Mouse (Mus musculus): ENCODE measurements around the gene Drd4. TPM values are rescaled to one million over a fixed set of nuclear protein-coding genes. Genes with fewer than 3 reads are reported as not detected.

Gene Drd4
- polyA plus RNA-seq, 2 experiments, result not detected

DNA sequence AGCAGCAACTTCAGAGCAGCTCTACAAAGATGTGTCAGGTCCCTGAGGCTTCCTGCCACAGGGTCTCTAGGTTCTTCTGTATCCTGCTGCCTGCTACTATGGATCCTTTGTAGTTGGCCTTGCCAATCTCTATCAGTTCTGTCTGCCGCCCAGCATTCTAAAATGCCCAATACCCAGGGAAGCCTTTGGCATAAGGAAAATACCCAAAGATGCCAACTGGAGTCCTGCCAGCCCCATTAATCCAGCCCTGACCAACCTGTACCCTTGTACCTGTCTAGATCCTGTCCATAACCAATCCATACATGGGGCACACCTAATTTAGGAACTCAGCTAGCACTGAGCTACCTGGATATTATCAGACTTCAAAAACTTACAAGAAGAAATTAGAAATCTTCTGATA, 32.9 kb downstream of the Drd4 start:
- H3K9me3 ChIP-seq (ENCODE audit: control insufficient read depth, low read length), result no peaks in the 10 kb centered on the region
- no peak overlapping the region for H3K4me3 ChIP-seq (ENCODE audit: insufficient read depth in 1 of 2, low read depth in 2 of 2, low read length in 2 of 2)
- peaks cover 19 to 23% of the 10 kb centered on the region in 2 experiments for H3K4me1 ChIP-seq (replicated peaks; ENCODE audit: control insufficient read depth in 2 of 2, insufficient read depth in 2 of 2, low read length in 1 of 2)
- no peaks in the 10 kb centered on the region for H3K27me3 ChIP-seq (ENCODE audit: control insufficient read depth, insufficient read depth, low read length)
- H3K4me2 ChIP-seq (ENCODE audit: low read depth), result no peak overlapping the region
- no peak for TF ChIP-seq EP300 (IDR thresholded peaks at IDR 0.05; ENCODE audit: low read depth)
- ATAC-seq (ENCODE audit: insufficient read depth) (no peak), DNase-seq (ENCODE audit: low read depth in 3 of 3, low spot score in 3 of 3) (no peak)
- H3K9ac ChIP-seq (replicated peaks), result no peak overlapping the region
- H3K36me3 ChIP-seq (replicated peaks; ENCODE audit: control insufficient read depth, insufficient read depth, low read depth), result peaks cover 36% of the 10 kb centered on the region
- WGBS (ENCODE audit: insufficient replicate concordance), result 76% methylated on average over 1 of the region's 1 CpGs
- H3K27ac ChIP-seq, result no peak overlapping the region

DNA sequence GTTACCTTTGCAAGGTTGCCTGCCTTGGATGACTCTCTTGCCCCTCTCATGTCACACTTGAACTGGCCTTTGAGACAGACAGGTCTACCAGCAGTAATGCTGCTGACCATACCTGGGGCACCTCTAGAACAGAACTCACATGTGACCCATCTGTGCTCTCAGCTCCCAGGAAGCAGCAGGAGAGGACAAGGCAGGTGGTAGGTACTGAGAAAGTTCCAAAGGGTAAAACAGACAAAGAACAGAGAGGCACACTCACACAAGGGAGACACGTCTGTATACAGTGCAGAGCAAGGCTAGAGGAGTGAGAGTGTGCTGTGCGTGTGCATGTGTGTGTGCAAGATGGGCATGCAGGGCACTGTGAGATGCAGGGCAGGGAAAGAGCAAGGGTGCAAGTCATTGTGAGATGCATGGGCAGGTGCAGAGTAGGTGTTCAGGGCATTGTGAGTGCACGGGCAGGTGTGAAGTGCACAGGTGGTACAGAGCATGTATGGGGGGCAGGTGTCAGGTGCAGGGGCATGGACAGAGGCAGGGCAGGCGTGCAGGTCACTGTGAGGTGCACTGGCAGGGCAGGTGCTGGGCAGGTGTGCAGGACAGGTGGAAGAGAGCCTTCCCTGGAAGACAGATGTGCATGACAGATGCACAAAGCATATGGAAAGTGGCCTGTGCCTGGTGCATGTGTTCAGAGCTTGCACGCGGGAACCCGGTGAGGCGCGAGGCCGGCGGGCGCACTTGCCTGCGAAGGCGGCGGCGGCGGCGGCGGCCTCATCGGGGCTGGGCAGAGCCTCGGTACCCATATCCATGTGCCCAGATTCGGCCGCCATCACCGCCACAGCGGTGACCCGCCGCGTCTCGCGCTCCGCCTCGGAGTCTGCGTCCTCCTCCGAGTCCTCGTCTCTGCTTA, 35.0 kb downstream of the Drd4 start:
- DNase-seq (ENCODE audit: low read depth in 3 of 3, low spot score in 3 of 3), result peak in 1 of 3 experiments; percentile 27

DNA sequence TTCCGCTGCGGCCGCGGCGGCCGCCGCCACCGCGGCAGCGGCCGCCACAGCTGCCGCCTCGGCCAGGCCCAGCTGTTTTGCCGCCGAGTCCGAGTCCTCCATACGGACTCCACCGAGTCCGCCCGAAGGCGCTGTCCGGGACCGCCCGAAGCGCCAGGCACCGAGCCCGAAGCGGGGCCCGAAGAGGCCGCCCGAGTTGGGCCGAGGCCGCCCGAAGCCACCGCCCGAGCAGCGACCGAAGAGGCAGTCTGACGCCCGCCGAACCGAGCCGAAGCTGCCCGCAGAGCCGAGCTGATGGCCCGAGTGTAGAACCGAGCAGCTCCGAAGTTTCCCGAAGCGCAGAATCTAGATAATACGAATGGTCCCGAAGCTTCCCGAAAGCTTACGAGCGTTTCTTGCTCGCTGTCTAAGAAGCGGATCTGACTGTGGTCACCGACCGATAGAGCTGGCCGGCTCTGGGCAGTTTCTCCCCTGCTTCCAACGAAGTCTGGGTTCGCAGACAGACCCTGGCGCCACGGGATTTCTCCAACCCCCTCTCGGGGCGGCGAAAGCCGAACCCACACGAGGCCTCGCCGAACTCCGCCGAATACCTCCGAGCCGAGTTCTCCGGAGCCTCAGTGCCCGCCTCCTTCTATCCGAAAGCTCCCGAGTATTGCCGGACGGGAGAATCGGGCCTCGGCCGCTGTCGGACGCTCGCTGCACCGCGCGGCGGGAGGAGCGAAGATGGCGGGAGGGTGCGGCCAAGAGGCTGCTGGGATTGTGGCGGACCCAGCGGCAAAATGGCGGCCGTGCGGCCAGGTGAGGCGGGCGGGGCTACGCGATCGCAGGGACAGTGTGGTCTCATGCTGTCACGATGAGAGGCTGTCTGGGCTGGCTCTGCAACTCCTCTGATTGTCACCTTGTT, 35.9 kb downstream of the Drd4 start, which contains the start of the genes Deaf1 and Tmem80:
TSS of gene Deaf1 (minus strand) at position 222 of the 904 bp plus-strand sequence.
TSS of gene Tmem80 (plus strand) at position 271 of the 904 bp plus-strand sequence.
- H3K27me3 ChIP-seq (ENCODE audit: control insufficient read depth, insufficient read depth, low read length), result no peaks in the 10 kb centered on the region
- peak within 1 kb of the TSS; percentile 82 for H3K4me2 ChIP-seq (ENCODE audit: low read depth)
- peak; percentile 91 for ATAC-seq (ENCODE audit: insufficient read depth)
- peak; percentile 94 to 95 (median 94) for DNase-seq (ENCODE audit: low read depth in 3 of 3, low spot score in 3 of 3)
- peak within 1 kb of the TSS; percentile 91 for H3K9ac ChIP-seq (replicated peaks)
- no peaks in the 10 kb centered on the region for H3K9me3 ChIP-seq (ENCODE audit: control insufficient read depth, low read length)
- H3K27ac ChIP-seq, result peak within 1 kb of the TSS; percentile 89
- H3K36me3 ChIP-seq (replicated peaks; ENCODE audit: control insufficient read depth, insufficient read depth, low read depth), result peaks cover 8% of the 10 kb centered on the region
- peaks cover 19 to 23% of the 10 kb centered on the region in 2 experiments for H3K4me1 ChIP-seq (replicated peaks; ENCODE audit: control insufficient read depth in 2 of 2, insufficient read depth in 2 of 2, low read length in 1 of 2)
- H3K4me3 ChIP-seq (ENCODE audit: insufficient read depth in 1 of 2, low read depth in 2 of 2, low read length in 2 of 2), result peak within 1 kb of the TSS; percentile 77 to 91
- TF ChIP-seq EP300 (IDR thresholded peaks at IDR 0.05; ENCODE audit: low read depth), result no peak
- TF ChIP-seq CTCF (IDR thresholded peaks at IDR 0.05; ENCODE audit: low read depth), result no peak
- under 1% methylated on average over 105 of the region's 105 CpGs for WGBS (ENCODE audit: insufficient replicate concordance)

More for the DNA sequence above, 35.0 kb downstream of the Drd4 start:
- Histone ChIP-seq H3K4me1 (replicated peaks; ENCODE audit: control insufficient read depth in 2 of 2, insufficient read depth in 2 of 2, low read length in 1 of 2) (peaks cover 19 to 23% of the 10 kb centered on the region in 2 experiments), H3K36me3 (replicated peaks; ENCODE audit: control insufficient read depth, insufficient read depth, low read depth) (peaks cover 16% of the 10 kb centered on the region), H3K27ac (peak overlapping the region; percentile 89), H3K27me3 (ENCODE audit: control insufficient read depth, insufficient read depth, low read length) (no peaks in the 10 kb centered on the region), H3K9me3 (ENCODE audit: control insufficient read depth, low read length) (no peaks in the 10 kb centered on the region), H3K4me3 (ENCODE audit: insufficient read depth in 1 of 2, low read depth in 2 of 2, low read length in 2 of 2) (peak overlapping the region; percentile 77 to 91), H3K9ac (replicated peaks) (peak overlapping the region; percentile 91), H3K4me2 (ENCODE audit: low read depth) (peak overlapping the region; percentile 82)
- no peak for TF ChIP-seq EP300 (IDR thresholded peaks at IDR 0.05; ENCODE audit: low read depth)
- peak; percentile 8; the same call in 1 of the 2 replicates for TF ChIP-seq CTCF (IDR thresholded peaks at IDR 0.05; ENCODE audit: low read depth)
- 6% methylated on average over 35 of the region's 35 CpGs for WGBS (ENCODE audit: insufficient replicate concordance)
- peak; percentile 17 for ATAC-seq (ENCODE audit: insufficient read depth)

- Histone ChIP-seq H3K36me3 (replicated peaks; ENCODE audit: control insufficient read depth, insufficient read depth, low read depth) (peaks cover 4% of the 10 kb centered on the region), H3K4me2 (ENCODE audit: low read depth) (peak overlapping the region; percentile 82), H3K27me3 (ENCODE audit: control insufficient read depth, insufficient read depth, low read length) (no peaks in the 10 kb centered on the region), H3K4me3 (ENCODE audit: insufficient read depth in 1 of 2, low read depth in 2 of 2, low read length in 2 of 2) (peak overlapping the region; percentile 77 to 91), H3K9ac (replicated peaks) (peak overlapping the region; percentile 91), H3K4me1 (replicated peaks; ENCODE audit: control insufficient read depth in 2 of 2, insufficient read depth in 2 of 2, low read length in 1 of 2) (peaks cover 19 to 23% of the 10 kb centered on the region in 2 experiments), H3K27ac (peak overlapping the region; percentile 89), H3K9me3 (ENCODE audit: control insufficient read depth, low read length) (no peaks in the 10 kb centered on the region)
- peak; percentile 3; the same call in 1 of the 2 replicates for ATAC-seq (ENCODE audit: insufficient read depth)
- no peak for TF ChIP-seq CTCF (IDR thresholded peaks at IDR 0.05; ENCODE audit: low read depth)
- no peak for TF ChIP-seq EP300 (IDR thresholded peaks at IDR 0.05; ENCODE audit: low read depth)
- DNase-seq (ENCODE audit: low read depth in 3 of 3, low spot score in 3 of 3), result peak in 1 of 3 experiments; percentile 10
- 17% methylated on average over 24 of the region's 24 CpGs for WGBS (ENCODE audit: insufficient replicate concordance)
Measured at GRCm38 (mm10) chr7:141328373-141328990, 36.7 kb downstream of the Drd4 start.

All from liver, embryonic 14.5 days (tissue).